Mouse (Mus musculus) brain, adult 2 months (tissue): ENCODE results near the gene Atg5.
"Not testable (repeated sequence)": the region's sequence is repeated elsewhere in the genome, so short reads cannot be mapped to it uniquely, and the experiment has no call there.

Source experiments
- DNase-seq: peaks from one replicate; pipeline ENCODE4 v3.0.0; 2011; ENCODE audit warnings: low read depth, low spot score

The Atg5 gene

GRCm38 (mm10) chr10:44315276-44315675 lies 47.1 kb downstream of the Atg5 start:
- no peak for DNase-seq

DNA sequence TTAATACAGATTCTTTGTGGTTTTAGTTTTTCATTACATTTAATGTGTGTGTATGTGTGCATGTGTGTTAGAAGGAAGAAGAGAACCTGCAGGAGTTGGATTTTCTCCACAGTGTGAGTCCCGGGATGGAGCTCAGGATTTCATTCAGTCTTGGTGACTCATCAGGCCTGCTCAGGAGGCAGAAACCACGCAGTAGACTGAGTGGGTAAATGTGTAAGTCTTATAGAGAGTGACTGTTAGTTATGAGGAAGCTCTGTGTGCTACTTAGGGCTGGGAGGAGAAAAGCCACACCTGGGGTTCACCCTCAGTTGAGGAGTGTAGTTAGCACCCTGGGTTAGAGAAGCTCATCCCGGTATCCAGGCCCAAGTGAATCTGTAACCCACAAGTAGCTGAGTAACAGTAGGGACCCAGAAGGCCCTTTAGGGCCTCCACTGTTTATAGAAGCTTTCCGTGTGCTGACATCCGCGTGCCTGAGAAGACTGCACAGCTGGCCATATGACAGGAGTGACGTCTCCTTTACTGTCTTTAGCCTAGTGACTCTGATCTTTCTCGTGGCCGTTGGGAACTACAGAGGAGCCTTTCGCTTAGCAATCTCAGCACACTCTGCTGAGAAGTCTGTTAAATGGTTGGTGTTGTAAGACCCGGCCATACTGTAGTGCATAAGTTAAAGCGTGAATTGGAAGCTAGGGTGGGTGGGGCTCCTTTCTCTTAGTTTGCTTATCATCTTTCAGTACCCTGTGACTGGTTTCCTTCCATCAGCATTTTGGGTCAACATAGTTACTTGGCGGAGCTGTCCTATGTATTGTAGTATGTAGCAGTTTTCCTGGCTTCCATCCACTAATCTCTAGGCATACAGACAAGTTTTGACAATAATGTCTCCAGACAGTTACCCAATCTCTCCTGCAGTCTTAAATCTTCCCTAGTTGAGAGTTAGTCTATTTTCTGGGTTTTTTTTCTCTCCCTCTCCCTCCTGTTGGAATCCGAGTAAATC lies 48.4 kb downstream of the Atg5 start:
- peak; percentile 64 for DNase-seq

DNA sequence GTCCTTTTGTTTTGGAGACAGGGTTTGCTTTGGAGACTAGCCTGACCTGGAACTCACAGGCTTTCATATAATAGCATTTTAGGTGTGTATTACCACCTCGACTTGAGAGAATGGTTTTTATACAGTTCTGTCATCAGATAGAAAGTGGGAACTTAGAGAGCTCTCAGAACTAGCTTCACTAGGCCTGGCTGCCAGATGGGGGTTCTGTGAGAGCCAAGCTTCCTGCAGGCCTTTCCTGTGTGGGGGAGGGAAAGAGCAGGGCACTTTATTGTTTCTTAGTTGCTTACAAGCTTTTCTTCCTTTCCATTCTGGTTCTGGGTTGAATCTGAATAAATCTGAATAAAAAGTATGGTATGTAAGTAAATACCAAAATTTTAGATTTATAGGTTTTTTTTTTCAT lies 54.0 kb downstream of the Atg5 start:
- peak; percentile 48 for DNase-seq

GRCm38 (mm10) chr10:44323070-44323775 lies 55.1 kb downstream of the Atg5 start:
- DNase-seq, result peak; percentile 20

DNA sequence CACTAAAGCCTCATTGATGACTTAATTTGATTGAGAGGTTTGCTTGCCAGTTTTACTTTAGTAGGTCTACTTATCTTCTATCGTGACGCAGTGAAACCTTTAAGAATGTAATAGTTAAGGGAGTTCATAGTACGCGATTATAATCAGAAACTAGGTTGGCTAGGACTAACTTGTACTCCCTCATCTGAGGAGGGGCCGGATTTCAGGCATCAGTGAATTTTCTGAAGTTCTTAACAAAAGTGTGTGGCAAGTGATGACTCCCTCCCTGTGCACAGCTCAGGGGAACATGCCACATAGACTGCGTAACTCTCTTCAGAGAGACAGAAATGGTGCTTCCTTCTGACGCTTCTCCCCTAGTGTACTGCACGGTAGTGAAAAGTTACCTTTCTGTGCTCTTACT lies 55.7 kb downstream of the Atg5 start:
- DNase-seq, result no peak

DNA sequence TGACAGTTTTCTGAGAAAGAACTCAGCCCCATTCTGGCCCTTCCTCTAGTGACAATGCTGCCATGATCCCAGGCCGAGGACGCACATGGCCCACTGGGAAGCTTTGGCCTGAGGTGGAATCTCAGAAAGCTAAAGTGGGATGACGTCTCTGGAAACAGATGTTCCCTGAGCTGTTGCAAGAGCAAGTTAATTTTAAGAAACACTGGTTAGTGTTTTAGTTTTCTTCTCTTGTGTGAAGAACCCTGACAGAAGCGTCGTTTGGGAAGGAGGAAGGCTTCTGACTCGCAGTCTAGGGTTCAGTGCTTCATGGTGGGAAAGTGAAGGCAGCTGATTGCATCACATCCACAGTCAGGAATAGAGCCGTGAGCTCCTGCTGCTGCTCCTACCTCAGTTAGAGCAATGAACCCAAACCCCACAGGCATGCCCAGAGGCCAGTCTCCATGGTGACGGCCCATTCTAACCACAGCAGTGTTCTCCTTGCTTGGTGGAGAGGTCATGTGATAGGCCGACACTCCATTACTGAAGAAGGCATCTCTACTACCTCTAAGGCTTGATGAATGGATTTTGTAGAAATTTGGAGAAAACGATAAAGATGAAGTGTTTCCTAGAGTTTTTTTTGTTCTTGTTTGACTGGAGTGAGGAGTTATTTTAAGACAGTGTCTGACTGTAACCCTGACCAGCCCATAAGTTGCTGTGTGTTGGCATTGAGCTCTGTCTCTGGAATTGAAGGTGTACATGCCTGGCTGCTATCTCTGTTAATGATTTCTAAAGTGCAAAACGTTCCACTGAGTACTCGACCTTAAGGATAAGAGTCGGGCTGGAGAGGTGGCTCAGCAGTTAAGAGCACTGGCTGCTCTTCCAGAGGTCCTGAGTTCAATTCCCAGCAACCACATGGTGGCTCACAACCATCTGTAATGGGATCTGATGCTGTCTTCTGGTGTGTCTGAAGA lies 57.7 kb downstream of the Atg5 start:
- DNase-seq, result peak; percentile 20

GRCm38 (mm10) chr10:44327057-44327456 lies 58.9 kb downstream of the Atg5 start:
- DNase-seq, result peak; percentile 9

DNA sequence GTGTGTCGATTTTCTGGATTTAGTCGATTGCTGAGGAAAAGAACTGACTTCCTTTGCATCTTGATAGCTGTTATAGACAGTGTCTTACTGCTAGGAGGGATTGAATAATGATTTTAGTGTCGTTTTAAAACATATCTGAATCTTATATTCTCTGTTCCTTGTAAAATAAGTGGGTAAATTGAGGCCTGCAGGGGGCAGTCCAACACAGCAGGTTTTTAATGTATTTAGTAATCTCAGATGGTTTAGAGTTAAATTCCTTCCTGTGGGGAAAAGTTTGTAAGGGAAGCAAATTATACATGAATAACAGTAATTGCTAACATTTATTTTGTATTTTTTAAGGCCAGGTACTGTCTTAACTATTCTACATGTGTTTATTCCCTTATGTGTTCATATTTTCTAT lies 60.2 kb downstream of the Atg5 start:
- peak; percentile 55 for DNase-seq

DNA sequence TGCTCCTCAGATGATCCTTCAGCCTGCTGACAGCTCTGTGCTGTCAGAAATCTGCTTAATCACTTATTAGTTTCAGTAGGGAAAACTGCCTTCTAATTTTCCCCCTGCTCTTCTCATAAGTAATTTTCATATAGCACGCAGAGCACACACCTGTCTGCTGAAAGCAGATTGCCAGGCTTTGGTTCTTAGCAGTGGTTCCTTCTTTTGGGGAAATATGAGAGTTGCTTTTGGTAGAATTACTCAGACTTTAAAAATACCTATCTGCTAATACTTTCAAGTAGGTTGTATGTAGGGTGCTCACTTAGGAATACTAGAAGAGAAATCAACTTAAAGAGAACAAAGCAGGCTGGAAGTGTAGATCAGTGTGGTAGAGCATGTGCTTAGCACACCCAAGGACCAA lies 62.6 kb downstream of the Atg5 start:
- no peak for DNase-seq

GRCm38 (mm10) chr10:44331469-44331868 lies 63.3 kb downstream of the Atg5 start:
- no peak for DNase-seq

GRCm38 (mm10) chr10:44332656-44333055 lies 64.5 kb downstream of the Atg5 start:
- DNase-seq, result not testable (repeated sequence)

GRCm38 (mm10) chr10:44336641-44337382 lies 68.7 kb downstream of the Atg5 start:
- DNase-seq, result not testable (repeated sequence)

GRCm38 (mm10) chr10:44338571-44338970 lies 70.4 kb downstream of the Atg5 start:
- no peak for DNase-seq

- DNase-seq, result no peak
Observed at GRCm38 (mm10) chr10:44339326-44339725, 71.2 kb downstream of the Atg5 start.

GRCm38 (mm10) chr10:44340928-44341327 lies 72.8 kb downstream of the Atg5 start:
- DNase-seq, result no peak

DNA sequence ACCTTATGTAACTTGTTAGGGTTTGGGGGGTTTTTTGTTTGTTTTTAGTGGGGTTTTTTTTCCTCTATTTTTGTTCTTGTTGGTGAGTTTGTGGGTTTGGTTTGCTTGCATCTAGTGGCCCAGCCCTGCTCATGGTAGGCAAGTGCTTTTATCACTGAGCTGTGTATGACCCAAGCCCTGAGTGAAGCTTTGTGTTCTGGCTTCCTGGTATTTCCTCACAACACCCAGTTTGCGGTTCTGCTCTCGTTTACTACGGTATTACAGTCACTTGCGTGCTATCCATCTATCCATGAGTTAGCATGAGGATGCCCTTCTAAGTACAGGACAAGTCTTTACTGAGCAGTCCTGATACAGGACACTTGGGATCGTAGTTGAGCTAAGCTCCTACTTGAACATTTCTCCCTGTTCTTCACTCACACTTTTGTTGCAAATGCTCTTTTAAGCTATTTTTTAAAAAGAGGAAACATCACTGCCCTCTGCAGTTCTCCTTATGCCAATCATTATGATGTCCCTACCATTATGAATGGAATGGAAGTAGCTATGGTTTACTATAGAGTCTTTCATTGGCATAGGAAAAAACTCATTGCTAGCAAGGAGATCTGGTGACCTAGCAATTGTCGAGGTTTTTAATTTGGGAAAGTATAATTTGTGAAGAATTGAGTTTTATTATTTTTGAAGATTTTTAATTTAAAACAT lies 73.8 kb downstream of the Atg5 start:
- DNase-seq, result no peak

DNA sequence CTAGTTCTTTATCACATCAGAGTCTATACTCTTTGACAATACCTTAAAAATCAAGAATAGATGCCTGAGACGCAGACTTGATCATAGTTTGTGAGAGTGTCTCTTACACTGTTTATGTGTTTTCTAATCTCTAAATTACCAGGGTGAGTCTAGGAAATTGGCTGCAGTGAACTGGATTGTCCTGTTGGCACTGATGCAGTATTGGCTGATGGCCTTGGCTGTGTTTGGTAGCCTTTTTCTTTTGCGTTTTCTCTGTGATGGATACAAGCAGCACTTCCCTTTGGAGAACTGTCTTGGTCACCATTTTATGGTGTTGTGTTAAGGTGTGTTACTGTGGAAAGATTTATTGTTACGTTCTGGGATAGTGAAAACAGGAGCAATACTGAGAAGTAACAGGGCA lies 75.2 kb downstream of the Atg5 start:
- peak; percentile 43 for DNase-seq

- DNase-seq, result no peak
Observed at GRCm38 (mm10) chr10:44347549-44348172, 79.5 kb downstream of the Atg5 start.

DNA sequence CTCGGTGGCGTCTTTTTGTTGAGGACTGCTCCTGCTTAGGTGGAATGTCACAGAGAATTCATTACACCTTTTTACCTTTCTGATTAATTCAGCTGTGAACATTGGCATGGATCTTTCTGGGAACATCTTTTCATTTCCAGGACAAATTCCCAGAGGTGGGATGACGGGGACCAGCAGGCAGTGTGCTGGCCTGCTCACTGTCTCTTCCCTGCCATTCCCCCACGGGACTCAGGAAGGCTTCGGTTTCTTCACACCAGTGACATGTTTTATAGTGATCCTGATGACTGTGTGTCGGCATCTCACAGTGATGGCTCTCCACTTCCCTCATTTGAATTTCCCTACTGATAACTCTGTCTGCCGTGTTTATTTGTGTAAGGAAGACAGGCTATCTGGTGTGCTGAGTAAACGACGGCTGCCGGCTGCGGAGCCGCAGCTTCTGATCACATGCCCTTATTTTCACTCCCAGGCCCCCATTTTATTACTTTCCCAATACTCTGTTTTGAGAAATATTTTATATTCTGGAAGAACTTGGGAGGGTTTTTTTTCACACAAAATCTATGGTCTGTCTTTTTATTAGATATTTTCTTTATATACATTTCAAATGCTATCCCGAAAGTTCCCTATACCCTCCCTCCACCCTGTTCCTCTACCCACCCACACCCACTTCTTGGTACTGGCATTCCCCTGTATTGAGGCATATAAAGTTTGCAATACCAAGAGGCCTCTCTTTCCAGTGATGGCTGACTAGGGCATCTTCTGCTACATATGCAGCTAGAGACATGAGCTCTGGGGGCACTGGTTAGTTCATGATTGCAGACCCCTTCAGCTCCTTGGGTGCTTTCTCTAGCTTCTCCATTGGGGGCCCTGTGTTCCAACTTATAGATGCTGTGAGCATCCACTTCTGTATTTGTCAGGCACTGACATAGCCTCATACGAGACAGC lies 80.6 kb downstream of the Atg5 start:
- DNase-seq, result no peak
